Mouse (Mus musculus) layer of hippocampus, postnatal 14 days (tissue): Measurements from ENCODE around the gene Eef1akmt1. TPM values are rescaled to one million over a fixed set of nuclear protein-coding genes. Genes with fewer than 3 reads are reported as not detected.

Experiments used
- DNase-seq, 2 experiments: peaks; one replicate each; pipeline ENCODE4 v3.0.0; 2021 to 2022; ENCODE audit warnings: low spot score in 2 of 2, mixed read lengths in 1 of 2
- total RNA-seq, 2 experiments: library from RNA; stranded (reverse); gene quantifications; 2 replicates each; pipeline ENCODE4 v1.2.3; 2021

The Eef1akmt1 gene
- total RNA-seq, 2 experiments from 2014 or later = 32.7 to 34.0 TPM

DNA sequence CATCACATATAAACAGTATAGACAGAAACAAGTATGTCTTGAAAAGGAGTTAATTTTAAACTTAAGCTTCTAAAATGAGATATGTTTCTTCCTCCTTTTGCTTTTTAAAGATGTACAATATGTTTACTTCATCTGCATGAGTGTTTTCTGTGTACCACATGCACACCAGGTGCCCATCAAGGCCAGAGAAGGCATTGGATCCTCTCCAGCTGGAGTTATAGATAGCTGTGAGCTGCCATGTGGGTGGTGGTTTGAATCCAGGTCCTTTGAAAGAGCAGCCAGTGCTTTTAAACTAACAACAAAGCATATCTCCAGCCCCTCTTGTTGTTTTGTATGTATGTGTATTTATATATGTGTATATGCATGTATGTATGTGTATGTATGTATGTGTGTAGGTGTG lies 18.5 kb downstream of the Eef1akmt1 start:
- DNase-seq = no peak

- no peak for DNase-seq
Measured at GRCm38 (mm10) chr14:57547062-57547461, 24.4 kb downstream of the Eef1akmt1 start.

DNA sequence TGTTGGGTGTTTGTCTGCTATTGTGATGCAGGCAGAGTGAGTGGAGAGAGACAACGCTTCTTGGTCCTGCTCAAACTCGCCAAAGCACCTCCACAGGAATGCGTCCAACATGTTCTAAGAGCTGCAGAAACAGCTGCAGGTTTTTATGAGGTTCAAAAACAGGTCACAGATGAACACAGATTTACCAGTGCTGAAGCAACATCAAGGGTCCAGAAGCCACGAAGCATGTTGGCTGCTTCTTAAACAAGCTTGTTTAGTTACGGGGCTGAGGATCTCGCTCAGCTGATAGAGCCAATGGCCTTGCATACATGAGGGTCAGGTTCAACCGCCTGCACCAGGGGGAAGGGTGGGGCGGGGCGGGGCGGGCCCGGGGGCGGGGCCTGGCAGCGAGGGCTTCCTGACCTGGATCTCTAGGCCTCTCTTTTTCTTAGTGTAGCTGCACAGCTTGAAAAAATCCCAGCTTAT lies 24.8 kb downstream of the Eef1akmt1 start:
- DNase-seq = no peak

DNA sequence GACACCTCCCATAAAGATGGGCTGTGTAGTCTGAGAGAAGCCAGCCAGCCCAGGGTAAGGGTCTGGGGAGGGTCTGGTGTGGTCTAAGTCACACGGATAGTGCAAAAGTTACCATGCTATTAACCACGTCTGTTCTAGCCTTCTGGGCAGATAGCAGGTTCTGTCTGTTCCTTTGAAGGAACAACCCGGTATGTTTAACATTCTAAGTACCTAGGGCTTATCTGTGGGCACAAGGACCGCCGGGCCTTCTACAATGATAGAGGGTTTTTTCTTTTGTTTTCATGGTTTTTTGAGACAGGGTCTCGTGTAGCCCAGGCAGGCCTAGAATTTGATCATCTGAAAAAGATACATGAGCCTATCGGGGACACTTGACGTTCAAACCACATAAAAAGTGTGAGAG lies 25.3 kb downstream of the Eef1akmt1 start:
- DNase-seq = no peak

DNA sequence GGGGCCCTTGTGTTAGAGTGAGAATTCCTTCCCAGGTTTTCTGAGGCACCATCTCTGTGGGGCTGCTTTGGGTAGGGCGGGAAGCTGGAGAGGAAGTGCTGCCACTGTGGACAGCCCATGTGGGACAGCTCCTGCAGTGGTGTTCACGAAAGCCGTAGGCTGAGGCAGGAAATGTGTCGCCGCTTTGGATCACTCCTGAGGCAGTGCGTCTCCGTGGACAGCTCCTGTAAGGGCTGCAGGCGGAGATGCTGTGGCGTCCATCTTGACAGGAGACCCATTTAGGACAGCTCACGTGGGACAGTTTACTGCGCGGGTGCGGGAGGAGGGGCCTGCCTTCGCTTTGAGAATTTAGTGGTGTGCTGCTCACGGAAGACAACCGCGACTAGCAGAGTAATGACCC lies 25.9 kb downstream of the Eef1akmt1 start:
- no peak for DNase-seq

- no peak for DNase-seq
Measured at GRCm38 (mm10) chr14:57543420-57544039, 27.9 kb downstream of the Eef1akmt1 start.

DNA sequence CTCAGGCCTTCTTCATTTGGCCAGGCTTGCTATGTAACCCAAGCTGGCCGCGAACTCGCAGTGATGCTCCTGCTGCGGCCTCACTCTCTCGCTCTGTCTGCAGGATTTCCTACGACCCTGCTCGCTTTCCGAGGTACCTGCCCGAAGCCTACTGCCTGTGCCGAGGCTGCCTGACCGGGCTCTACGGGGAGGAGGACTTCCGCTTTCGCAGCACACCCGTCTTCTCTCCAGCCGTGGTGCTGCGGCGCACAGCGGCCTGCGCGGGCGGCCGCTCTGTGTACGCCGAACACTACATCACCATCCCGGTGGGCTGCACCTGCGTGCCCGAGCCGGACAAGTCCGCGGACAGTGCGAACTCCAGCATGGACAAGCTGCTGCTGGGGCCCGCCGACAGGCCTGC lies 29.2 kb downstream of the Eef1akmt1 start:
- DNase-seq = no peak

- peak in 1 of 2 experiments; percentile 52 for DNase-seq
Measured at GRCm38 (mm10) chr14:57540683-57541082, 30.7 kb downstream of the Eef1akmt1 start.

DNA sequence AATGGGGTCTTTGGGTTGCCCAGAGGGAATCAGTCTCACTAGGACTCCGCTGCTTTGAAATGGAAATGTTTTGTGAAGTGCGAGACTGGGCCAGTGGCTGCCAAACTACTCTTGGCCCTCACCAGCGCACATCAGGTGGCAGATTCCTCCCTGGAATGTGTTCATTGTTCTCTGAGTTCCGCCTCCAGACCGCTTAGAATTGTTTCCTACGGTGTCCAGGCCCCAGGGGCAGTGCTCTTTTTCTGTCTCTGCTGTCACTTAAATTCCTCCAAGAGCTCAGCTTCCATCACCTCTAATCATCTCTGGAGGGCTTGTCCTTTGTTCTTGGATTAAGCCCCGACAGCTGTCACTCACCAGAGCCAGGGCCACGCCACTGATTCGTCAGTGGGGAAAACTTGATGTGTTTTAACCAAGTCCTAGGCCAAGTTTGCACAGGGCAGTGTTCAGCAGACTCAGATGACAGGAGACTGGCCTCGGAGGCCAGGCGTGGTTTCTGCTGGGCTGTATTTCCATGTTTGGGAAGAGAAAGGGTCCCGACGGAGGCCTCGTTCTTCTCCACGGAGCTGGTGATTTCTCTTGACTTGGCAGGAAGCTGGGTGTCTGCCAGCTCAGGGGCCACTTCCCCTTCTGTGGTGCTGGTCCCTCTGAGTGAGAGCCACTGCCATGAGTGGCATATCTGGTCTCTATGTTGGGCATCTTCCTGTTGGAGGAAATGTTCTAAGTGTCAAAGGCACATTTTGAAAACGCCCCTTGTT lies 34.0 kb downstream of the Eef1akmt1 start:
- no peak for DNase-seq

DNA sequence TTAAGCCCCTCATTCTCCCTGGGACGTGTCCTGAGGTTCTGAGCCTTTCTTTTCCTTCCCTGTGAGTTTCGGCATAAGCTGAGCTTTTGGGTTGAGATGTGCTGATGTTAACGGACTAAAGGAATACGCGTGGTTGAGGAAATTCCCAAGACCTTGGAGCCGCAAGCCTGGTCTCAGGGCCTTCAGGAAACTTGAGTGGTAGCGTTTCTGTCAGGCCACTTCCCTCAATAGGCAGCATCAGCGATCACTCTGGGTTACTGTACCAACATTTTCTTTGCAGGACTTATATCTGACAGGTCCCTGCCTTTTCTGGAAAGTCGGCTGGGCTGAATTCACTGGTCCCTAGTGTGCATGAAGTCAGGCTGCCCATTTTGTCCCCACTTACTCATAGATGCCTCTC lies 34.6 kb downstream of the Eef1akmt1 start:
- DNase-seq = no peak

- peak in 1 of 2 experiments; percentile 53 for DNase-seq
Measured at GRCm38 (mm10) chr14:57535646-57536045, 35.8 kb downstream of the Eef1akmt1 start.

GRCm38 (mm10) chr14:57534961-57535360 lies 36.5 kb downstream of the Eef1akmt1 start:
- peak; percentile 37 to 64 for DNase-seq

DNA sequence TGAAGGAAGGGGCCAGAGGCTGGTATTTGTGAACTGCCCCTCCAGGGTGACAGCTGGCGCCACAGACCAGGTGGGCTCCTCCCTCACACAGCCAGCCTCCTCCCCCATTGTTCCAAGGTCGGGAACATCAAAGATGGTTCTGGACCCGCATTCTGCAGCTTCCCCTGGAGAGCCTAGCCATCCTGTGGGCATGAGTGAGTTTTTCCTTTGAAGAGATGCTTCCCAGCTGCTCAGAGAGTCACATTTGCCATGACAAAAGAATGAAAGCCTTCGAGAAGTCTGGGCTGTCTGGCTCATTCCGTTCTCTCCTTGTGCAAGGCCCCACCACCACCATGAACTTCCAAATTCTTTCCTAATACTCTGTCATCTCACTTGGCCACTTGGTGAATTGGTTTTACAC lies 37.1 kb downstream of the Eef1akmt1 start:
- DNase-seq = no peak

GRCm38 (mm10) chr14:57533841-57534240 lies 37.6 kb downstream of the Eef1akmt1 start:
- no peak for DNase-seq

GRCm38 (mm10) chr14:57533214-57533613 lies 38.2 kb downstream of the Eef1akmt1 start:
- peak; percentile 42 to 57 for DNase-seq

DNA sequence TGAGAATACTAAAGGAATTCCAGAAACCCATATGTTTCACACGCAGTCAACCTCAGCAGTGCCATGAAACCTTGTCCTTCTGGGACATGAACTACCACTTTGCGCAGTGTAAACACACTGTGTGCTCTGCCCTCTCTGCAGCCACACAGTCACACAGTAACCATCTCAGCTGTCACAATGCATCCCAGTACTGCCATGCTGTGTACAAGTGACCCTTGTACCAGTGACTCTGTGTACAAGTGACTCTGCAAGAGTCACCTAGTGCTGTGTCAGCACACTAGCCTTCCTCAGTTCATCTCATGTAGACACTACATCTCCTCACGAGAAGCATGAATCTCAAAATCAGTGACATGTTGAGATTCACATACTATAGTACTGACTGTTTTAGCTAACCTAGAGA lies 38.8 kb downstream of the Eef1akmt1 start:
- DNase-seq = no peak

GRCm38 (mm10) chr14:57529786-57530515 lies 41.5 kb downstream of the Eef1akmt1 start:
- DNase-seq = no peak

DNA sequence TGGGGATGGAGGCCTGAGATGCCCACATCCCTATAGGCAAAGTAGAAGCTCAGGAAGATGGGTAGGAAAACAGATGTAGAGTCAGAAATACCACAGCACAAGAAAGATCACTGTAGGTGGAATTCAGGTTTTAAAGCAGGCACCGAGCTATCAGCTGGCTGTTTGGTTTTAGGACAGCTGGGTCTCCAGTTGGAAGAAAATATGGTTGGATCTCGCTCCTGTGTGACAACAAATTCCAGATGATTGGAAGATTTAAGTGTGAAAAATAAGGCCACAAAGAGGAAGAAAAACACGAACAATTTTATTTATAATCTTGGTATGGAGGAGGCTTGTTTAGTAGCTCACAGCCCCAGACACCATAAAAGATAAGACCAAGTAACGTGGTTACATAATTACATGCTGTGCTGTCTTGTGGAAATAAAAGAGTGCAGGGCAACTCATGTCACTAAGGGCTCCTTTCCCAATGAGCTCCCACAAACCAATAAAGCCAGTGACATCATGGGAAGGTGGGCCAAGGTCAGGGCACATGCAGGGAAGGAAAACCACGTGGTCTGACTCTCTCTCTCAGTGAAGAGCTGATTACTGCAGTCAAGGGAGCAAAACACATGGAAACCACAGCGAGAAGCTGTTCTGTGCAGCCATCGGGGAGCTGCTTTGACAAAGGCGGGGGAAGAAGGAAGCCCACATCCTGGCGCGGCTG lies 42.2 kb downstream of the Eef1akmt1 start:
- peak in 1 of 2 experiments; percentile 48 for DNase-seq

DNA sequence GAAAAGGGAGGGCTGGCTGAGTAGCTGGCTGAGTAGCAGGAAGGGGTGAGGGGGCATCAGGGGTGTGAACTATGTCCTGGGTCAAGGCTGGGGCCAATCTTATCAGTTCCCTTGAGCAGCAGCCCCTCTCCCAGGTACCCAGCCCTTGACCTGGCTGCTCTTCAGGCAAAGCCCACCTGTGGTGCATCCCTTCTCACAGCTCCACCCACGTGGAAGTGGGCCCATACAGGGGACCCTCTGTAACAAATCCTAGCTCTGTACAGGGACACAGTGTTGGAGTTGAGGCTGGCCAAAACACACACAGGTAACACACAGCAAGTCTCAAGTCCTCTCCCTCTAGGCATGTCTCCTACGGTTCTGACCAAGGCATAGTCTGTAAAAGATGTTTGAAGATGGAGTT lies 43.8 kb downstream of the Eef1akmt1 start:
- DNase-seq = no peak

DNA sequence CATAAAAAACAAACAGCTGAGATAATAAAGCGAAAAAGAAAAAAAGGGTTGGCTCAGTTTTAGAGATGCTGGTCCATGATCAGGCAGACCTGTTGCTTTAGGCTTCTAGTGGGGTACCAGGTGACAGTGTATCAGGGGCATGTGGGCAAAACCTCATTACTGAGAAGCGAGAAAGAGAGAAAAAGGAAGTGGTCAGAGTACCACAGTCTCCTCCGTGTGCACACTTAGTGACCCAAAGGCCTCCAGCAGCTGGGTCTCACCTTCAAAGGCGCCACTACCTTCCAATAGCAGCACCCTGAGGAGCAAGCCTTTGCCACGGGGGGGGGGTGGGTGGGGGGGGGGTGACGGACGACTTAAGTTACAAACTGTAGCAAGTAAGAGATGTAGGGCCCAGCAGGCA lies 44.3 kb downstream of the Eef1akmt1 start:
- no peak for DNase-seq

GRCm38 (mm10) chr14:57526050-57526623 lies 45.3 kb downstream of the Eef1akmt1 start:
- no peak for DNase-seq
